Mouse (Mus musculus): ENCODE results near the gene Catsperg1.
"Not testable (repeated sequence)": the region's sequence is repeated elsewhere in the genome, so short reads cannot be mapped to it uniquely, and the experiment has no call there.

Catsperg1 gene

DNA sequence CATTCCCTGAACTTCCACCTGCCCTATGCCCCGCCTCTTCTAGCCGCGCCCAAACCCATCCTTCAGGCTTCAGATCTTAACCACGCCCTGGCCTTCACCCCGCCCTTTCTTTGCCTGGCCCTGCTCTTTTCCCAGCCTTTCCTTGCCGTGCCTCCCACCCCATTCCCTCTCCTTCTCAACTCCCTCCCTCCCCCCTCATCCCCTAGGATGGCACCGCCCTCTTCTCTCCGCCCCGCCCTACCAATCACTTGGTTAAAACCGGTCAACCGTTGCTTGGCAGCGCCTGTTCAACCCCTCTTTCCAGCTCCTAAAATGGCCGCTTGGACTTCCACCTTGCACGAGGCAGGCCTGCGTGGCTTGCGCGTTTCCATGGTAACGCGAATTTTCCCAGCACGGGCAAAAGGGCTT is at the start of gene Catsperg1:
Catsperg1 (minus strand) TSS at position 361 of the 408 bp plus-strand sequence.
- DNase-seq (ENCODE audit: low spot score in 2 of 2): no peak

GRCm38 (mm10) chr7:29262151-29262550 is 48.3 kb upstream of the Catsperg1 start:
- DNase-seq (ENCODE audit: low spot score in 2 of 2): no peak

GRCm38 (mm10) chr7:29259781-29260730 is 46.2 kb upstream of the Catsperg1 start:
- no peak for DNase-seq (ENCODE audit: low spot score in 2 of 2)

DNA sequence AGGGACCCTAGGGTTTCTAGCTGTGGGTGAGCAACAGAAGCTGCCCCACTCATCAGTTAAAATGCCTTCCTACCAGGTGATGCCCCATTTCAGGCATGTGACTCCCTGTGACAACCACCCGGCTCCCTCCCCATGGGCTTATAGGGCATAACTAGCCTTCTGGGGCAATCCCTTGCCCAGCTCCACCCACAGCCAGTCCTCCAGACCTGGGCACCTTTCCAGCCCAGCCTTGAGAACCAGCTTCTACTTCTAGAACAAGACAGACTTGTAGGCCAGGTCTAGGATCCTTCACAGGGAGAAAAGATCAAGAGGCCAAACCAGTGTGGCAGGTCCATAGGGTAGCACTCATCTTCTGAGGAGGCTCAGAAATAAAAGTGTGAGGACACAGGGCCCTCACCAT is 43.5 kb upstream of the Catsperg1 start:
- DNase-seq (ENCODE audit: low spot score in 2 of 2): no peak

DNA sequence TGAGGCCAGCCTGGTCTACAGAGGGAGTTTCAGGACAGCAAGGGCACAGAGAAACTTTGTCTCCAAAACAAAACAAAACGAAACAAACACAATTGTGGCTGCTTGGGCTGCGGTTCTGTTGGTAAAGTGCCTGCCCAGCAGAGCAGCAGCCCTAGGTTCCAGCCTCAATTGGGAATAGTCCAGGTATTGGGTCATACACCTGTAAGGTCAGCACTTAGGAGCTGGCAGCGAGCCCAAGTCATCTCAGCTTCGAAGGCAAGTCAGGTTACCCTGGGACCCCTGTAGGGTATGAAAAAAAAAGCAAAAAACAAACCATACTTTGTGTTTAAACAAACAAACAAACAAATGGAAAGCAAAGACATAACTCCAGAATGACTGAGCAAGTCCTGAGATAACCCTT is 42.0 kb upstream of the Catsperg1 start:
- DNase-seq (ENCODE audit: low spot score in 2 of 2): no peak

- no peak for DNase-seq (ENCODE audit: low spot score in 2 of 2)
These were observed 40.0 kb upstream of the Catsperg1 start for GRCm38 (mm10) chr7:29253842-29254241.

GRCm38 (mm10) chr7:29251166-29251565 is 37.3 kb upstream of the Catsperg1 start:
- DNase-seq (ENCODE audit: low spot score in 2 of 2): no peak

GRCm38 (mm10) chr7:29248261-29248841 is 34.5 kb upstream of the Catsperg1 start, which contains the start of gene 2200002D01Rik:
Gene 2200002D01Rik, minus strand, starts transcription at chr7:29248466.
- DNase-seq (ENCODE audit: low spot score in 2 of 2): no peak

DNA sequence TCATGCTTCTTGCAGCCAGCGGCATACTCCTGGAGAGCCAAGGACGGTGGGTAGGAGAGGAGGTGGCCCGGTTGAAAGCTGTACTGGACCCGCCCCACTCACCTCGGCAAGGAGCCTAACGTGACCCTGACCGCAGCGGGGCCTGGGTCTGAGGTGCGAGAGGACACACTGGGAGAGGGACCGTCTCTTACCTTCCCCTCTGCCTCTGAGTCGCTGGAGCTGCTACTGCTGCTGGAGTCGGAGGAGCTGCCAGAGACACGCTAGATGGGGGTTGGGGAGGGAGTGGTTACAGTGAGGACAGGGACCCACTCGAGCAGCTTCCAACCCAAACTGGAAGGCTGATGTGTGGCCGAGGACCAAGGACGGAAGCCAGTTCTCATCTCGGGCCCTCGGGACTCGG is 33.9 kb upstream of the Catsperg1 start:
- DNase-seq (ENCODE audit: low spot score in 2 of 2): no peak

GRCm38 (mm10) chr7:29247314-29247700 is 33.5 kb upstream of the Catsperg1 start:
- peak in 1 of 2 experiments; percentile 79 for DNase-seq (ENCODE audit: low spot score in 2 of 2)

DNA sequence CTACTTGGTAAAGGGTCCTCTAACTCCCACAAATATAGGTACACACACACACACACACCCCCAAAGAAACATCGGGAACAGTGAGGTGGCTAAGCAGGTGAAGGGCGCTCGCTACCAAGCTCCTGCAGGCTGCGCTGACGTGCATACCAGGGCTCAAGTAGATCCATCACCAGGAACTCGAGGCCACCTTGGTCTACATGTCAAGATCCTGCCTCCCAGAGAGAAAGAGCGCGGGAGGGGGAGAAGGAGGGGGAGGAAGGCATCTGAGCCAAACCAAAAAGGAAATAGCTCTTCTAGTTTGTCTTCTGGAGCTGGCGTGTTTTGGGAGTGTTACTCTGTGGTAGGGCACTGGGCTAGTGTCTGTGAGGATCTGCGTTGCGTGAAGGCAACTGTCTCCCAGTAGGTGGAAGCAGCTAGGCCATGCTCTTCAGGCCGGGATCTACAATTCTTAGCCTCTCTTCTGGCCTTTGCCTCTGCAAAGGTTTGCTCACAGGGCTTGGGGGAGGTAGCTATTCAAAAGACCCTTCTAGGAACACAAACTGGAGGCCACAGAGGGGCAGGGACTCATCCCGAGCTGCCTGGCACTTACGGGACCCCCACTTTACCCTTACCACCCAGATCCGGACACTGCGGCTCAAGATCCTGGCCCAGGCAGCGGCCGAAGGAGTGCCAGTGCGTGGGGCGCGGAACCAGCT is 32.9 kb upstream of the Catsperg1 start:
- no peak for DNase-seq (ENCODE audit: low spot score in 2 of 2)

GRCm38 (mm10) chr7:29246015-29246414 is 32.2 kb upstream of the Catsperg1 start:
- DNase-seq (ENCODE audit: low spot score in 2 of 2): no peak

- DNase-seq (ENCODE audit: low spot score in 2 of 2): no peak
These were observed 31.0 kb upstream of the Catsperg1 start for GRCm38 (mm10) chr7:29244732-29245416.

DNA sequence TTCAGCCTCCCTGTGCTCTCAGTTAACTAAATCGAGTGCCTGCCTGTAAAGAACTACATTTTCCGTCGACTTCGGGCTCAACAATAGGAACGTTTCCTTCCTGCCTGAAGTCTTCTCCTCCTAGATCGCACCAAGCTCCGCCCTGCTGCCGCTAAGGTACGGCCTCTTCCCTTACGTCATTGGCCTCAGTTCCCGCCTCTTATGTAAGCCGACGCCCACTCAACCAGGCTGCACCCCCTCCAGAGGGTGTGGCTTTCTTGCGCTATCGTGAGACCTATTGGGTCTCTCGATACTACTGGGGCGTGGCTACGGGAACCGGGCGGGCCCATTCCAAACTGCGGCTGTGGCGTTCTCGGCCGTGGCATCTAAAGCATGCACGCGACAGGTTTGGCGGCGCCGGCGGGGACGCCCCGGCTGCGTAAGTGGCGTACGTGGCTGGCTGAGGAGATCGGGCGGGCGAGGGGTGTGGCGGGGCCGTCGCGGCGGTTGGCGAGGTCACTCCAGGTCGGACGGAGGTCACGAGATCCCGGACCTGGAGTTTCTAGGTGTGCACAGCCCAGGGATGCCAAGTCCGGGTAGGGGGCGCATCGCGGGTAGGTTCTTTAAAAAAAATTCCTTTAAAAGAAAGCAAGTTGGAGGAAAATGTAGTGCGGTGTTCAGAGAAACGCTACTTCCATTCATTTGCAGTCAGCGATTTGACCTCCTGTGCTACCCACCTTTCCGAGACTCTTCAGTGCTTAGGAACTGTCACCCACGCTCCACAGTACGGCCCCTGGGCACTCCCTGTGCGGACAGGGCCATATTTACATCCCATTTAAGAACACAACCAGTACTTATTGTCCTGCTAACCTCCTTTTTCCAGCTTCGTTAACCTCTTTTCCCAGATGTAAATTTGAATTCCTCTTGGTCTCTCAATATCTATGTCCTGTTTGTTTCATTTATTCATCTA is 24.5 kb upstream of the Catsperg1 start, which contains the start of gene Yif1b:
Yif1b (plus strand) TSS at position 311 of the 949 bp plus-strand sequence.
- peak; percentile 97 to 99 for DNase-seq (ENCODE audit: low spot score in 2 of 2)

DNA sequence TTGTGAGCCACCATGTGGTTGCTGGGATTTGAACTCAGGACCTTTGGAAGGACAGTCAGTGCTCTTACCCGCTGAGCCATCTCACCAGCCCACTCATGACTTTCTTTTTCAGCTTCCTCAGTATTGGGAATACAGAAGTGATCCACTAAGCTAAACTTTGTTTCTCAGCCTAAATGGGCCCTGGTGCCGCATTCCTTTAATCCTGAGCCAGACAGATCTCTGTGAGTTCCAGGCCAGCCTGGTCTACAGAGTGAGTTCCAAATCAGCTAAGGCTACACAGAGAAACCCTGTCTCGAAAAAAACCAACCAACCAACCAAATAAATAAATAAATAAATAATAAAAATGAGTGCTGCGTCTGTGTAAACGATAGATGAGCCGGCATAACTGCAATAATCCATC is 23.8 kb upstream of the Catsperg1 start:
- DNase-seq (ENCODE audit: low spot score in 2 of 2): not testable (repeated sequence)

- DNase-seq (ENCODE audit: low spot score in 2 of 2): no peak
These were observed 22.8 kb upstream of the Catsperg1 start for GRCm38 (mm10) chr7:29236593-29236992.

GRCm38 (mm10) chr7:29234661-29235060 is 20.8 kb upstream of the Catsperg1 start:
- DNase-seq (ENCODE audit: low spot score in 2 of 2): no peak

DNA sequence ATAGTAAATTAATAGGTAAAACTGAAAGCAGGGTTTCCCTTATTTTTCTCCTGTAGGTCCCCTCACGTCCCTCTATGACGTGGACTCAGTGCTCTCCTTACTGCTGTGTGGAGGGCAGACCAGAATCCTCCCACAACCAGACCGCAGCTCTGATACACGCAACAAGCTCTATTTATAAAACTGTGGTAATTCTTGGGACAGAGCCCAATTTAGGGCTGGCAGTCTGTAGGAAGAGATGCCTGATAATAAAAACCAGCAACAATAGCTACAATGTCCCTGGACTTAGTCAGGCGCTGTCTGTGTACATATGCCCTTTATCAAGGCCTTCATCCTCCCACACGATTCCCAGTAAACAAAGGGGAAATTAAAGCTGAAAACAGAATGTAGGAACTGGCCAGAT is 19.9 kb upstream of the Catsperg1 start:
- no peak for DNase-seq (ENCODE audit: low spot score in 2 of 2)

GRCm38 (mm10) chr7:29232247-29233013 is 18.6 kb upstream of the Catsperg1 start, which contains the start of gene Kcnk6:
Gene Kcnk6, minus strand, starts transcription at chr7:29232515.
- peak in 1 of 2 experiments; percentile 40 for DNase-seq (ENCODE audit: low spot score in 2 of 2)

DNA sequence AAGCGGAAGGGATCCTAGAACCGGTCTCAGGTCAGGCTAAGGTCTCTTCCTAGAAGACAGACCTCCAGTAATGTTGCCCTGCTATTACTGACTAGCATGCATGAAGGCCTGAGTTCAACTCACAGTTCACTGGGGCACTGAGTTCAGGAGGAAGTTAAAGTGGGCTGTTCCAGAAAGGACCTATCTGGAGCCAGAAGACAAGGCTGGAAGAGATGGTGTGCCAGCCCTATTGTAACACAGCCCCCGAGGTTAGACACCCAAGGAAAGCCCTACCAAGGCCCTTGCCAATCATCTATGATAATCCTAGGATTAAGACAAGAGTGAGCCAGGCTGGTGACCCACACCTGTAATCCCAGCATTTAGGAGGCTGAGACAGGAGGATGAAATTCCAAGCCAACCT is 17.7 kb upstream of the Catsperg1 start:
- DNase-seq (ENCODE audit: low spot score in 2 of 2): no peak
